Comparison of ENCODE assay signal across 16 mouse cellular contexts in the genomic region with DNA sequence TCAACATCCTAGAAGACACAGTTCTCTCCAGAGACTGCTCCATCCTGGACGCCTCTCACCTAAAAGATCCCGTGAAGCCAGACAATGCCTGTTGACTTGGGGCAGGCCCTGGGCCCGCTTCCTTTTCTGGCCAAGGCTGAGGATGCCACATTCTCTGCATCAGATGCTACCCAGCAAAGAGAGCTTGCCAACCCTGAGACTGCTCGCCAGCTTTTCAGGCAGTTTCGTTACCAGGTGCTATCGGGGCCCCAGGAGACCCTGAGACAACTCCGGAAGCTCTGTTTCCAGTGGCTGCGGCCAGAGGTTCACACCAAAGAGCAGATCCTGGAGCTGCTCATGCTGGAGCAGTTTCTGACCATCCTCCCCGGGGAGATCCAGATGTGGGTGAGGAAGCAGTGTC.
"Had no signal": no experiment of that assay in that cellular context is flagged by ENCODE, and none has a peak within 500 bp of the region (broad histone marks: within the 10 kb centered on the region; RNA-seq: fewer than 3 reads in every experiment).

No protein-coding gene starts in this region.

- H3K4me2 ChIP-seq: limb, embryonic 12.5 days; limb, embryonic 15.5 days; liver, embryonic 11.5 days; lung, embryonic 14.5 days; midbrain, embryonic 12.5 days had no signal

- DNase-seq: kidney, postnatal 25 days; layer of hippocampus, adult 9-11 months; liver, postnatal 0 days; lung, embryonic 14.5 days; thymus, adult 18-20 months; thymus, postnatal 36 days had no signal

- H3K9me3 ChIP-seq: limb, embryonic 12.5 days; limb, embryonic 15.5 days; midbrain, embryonic 12.5 days had no signal

- H3K27me3 ChIP-seq: limb, embryonic 12.5 days; limb, embryonic 15.5 days; midbrain, embryonic 12.5 days had no signal

- H3K9ac ChIP-seq: limb, embryonic 12.5 days; limb, embryonic 15.5 days; liver, embryonic 14.5 days; liver, postnatal 0 days; lung, embryonic 14.5 days; midbrain, embryonic 12.5 days had no signal

- H3K27ac ChIP-seq: kidney, postnatal 0 days; layer of hippocampus, adult 2 months; limb, embryonic 12.5 days; limb, embryonic 15.5 days; liver, embryonic 14.5 days; macrophage; midbrain, embryonic 12.5 days had no signal

- H3K4me3 ChIP-seq: layer of hippocampus, adult 2 months; limb, embryonic 12.5 days; limb, embryonic 15.5 days; midbrain, embryonic 12.5 days had no signal

- ATAC-seq: liver, postnatal 0 days; lung, postnatal 0 days; midbrain, embryonic 16.5 days had no signal
